In the genomic region with DNA sequence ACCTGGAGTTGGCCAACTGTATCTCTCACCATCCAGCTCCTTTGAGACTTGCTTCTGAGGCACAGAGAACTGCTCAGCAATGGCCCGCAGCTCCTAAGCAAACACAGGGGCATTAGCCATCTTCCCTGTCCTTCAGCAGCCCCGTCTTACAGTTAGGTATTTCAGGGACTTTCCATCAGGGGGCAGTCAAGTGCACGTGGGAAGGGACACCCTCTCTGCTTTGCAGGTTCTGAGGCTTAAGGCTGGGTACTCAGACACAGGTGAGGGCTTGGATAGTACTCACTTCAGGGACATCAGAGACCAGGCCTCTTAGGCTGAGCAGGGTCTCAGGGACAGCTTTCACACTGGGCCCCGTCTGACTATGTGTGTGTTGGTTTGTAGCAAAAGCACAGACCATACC, we compare ENCODE assay signal across 11 mouse cellular contexts. TPM values are rescaled to one million over a fixed set of nuclear protein-coding genes. Genes with fewer than 3 reads are reported as not detected.
DNase-seq lines count a peak whose midpoint lies in the region; ATAC-seq and TF ChIP-seq lines count a peak whose summit lies in the region.
"Had no signal": no experiment of that assay in that cellular context is flagged by ENCODE, and none has a peak within 500 bp of the region (broad histone marks: within the 10 kb centered on the region; RNA-seq: fewer than 3 reads in every experiment).

No protein-coding gene starts in this region.

- intact Hi-C loops in left cerebral cortex, postnatal 36 days (cut with DNase I) = no loop called here
- intact Hi-C loops in heart, postnatal 25 days (cut with DNase I) = no loop called here

- TF ChIP-seq CTCF in lung, postnatal 0 days (IDR thresholded peaks at IDR 0.05) = peak; percentile 61

- peak; percentile 36 for DNase-seq in forebrain, embryonic 14.5 days (ENCODE audit: low spot score)
- peak; percentile 19 for DNase-seq in lung, postnatal 0 days (ENCODE audit: low spot score)
- no peak for DNase-seq in lung, postnatal 14 days
- DNase-seq in cerebellum, adult 11 months = peak; percentile 52
- peak; percentile 41 for DNase-seq in retina, embryonic 14.5 days (ENCODE audit: low spot score)
- DNase-seq in left cerebral cortex, postnatal 36 days (ENCODE audit: low spot score in 2 of 2) = no peak
- DNase-seq in heart, postnatal 25 days (ENCODE audit: low spot score) = no peak
- DNase-seq: liver, embryonic 13.5 days had no signal

- no peak for TF ChIP-seq EP300 in lung, postnatal 0 days (IDR thresholded peaks at IDR 0.05)

- no peak overlapping the region for H3K9ac ChIP-seq in forebrain, embryonic 14.5 days (ENCODE audit: low read length)
- H3K9ac ChIP-seq in forebrain, embryonic 16.5 days (replicated peaks; ENCODE audit: low read depth, low read length) = no peak overlapping the region
- no peak overlapping the region for H3K9ac ChIP-seq in lung, postnatal 0 days (replicated peaks; ENCODE audit: low read depth)
- H3K9ac ChIP-seq: hindbrain, embryonic 15.5 days; liver, embryonic 13.5 days had no signal

- no peak overlapping the region for H3K4me2 ChIP-seq in forebrain, embryonic 14.5 days (ENCODE audit: low read length)
- no peak overlapping the region for H3K4me2 ChIP-seq in forebrain, embryonic 16.5 days (ENCODE audit: low read length)
- H3K4me2 ChIP-seq in lung, postnatal 0 days (replicated peaks; ENCODE audit: low read depth, low read length) = no peak overlapping the region
- H3K4me2 ChIP-seq: hindbrain, embryonic 15.5 days; liver, embryonic 13.5 days had no signal

- 29% methylated on average over 4 of the region's 4 CpGs for WGBS in forebrain, embryonic 14.5 days
- WGBS in forebrain, embryonic 16.5 days = 27% methylated on average over 4 of the region's 4 CpGs
- 24% methylated on average over 4 of the region's 4 CpGs for WGBS in lung, postnatal 0 days

- peaks cover 40% of the 10 kb centered on the region for H3K27me3 ChIP-seq in forebrain, embryonic 14.5 days (replicated peaks; ENCODE audit: control insufficient read depth, insufficient read depth, low read length)
- peaks cover 39% of the 10 kb centered on the region for H3K27me3 ChIP-seq in forebrain, embryonic 16.5 days (replicated peaks; ENCODE audit: control insufficient read depth, insufficient read depth, low read length)
- peaks cover 5% of the 10 kb centered on the region; the same call in 1 of the 2 replicates for H3K27me3 ChIP-seq in lung, postnatal 0 days (replicated peaks; ENCODE audit: insufficient read depth, low read length)

- H3K4me1 ChIP-seq in forebrain, embryonic 14.5 days (ENCODE audit: control insufficient read depth, insufficient read depth, low read length) = no peaks in the 10 kb centered on the region
- H3K4me1 ChIP-seq in forebrain, embryonic 16.5 days (replicated peaks; ENCODE audit: control insufficient read depth, insufficient read depth, low read length) = no peaks in the 10 kb centered on the region; the same call in 1 of the 2 replicates
- no peaks in the 10 kb centered on the region for H3K4me1 ChIP-seq in lung, postnatal 0 days (ENCODE audit: insufficient read depth, low read depth, low read length)
- H3K4me1 ChIP-seq: liver, embryonic 13.5 days had no signal

- no peak overlapping the region for H3K4me3 ChIP-seq in forebrain, embryonic 14.5 days (ENCODE audit: low read depth, low read length)
- no peak overlapping the region for H3K4me3 ChIP-seq in forebrain, embryonic 16.5 days (replicated peaks; ENCODE audit: low read length)
- no peak overlapping the region for H3K4me3 ChIP-seq in lung, postnatal 0 days (ENCODE audit: low read depth, low read length)
- H3K4me3 ChIP-seq: erythroblast, embryonic 14.5 days; hindbrain, embryonic 15.5 days; liver, embryonic 13.5 days had no signal

- H3K9me3 ChIP-seq in forebrain, embryonic 14.5 days (replicated peaks; ENCODE audit: control insufficient read depth, low read length) = no peaks in the 10 kb centered on the region
- no peaks in the 10 kb centered on the region for H3K9me3 ChIP-seq in forebrain, embryonic 16.5 days (ENCODE audit: control insufficient read depth, low read length)
- H3K9me3 ChIP-seq in lung, postnatal 0 days (ENCODE audit: low read length) = no peaks in the 10 kb centered on the region
- H3K9me3 ChIP-seq: hindbrain, embryonic 15.5 days; liver, embryonic 13.5 days had no signal

- no peak for ATAC-seq in forebrain, embryonic 14.5 days
- no peak for ATAC-seq in forebrain, embryonic 16.5 days
- no peak for ATAC-seq in lung, postnatal 0 days

- no peaks in the 10 kb centered on the region for H3K36me3 ChIP-seq in forebrain, embryonic 14.5 days (ENCODE audit: control insufficient read depth, insufficient read depth, low read length)
- H3K36me3 ChIP-seq in forebrain, embryonic 16.5 days (ENCODE audit: control insufficient read depth, insufficient read depth) = no peaks in the 10 kb centered on the region
- H3K36me3 ChIP-seq in lung, postnatal 0 days (ENCODE audit: insufficient read depth, low read length) = no peaks in the 10 kb centered on the region
- H3K36me3 ChIP-seq: hindbrain, embryonic 15.5 days; liver, embryonic 13.5 days had no signal

- H3K27ac ChIP-seq in forebrain, embryonic 14.5 days (ENCODE audit: low read depth, low read length) = no peak overlapping the region
- no peak overlapping the region for H3K27ac ChIP-seq in forebrain, embryonic 16.5 days (ENCODE audit: low read length)
- no peak overlapping the region for H3K27ac ChIP-seq in lung, postnatal 0 days (ENCODE audit: low read length)
- H3K27ac ChIP-seq: hindbrain, embryonic 15.5 days; liver, embryonic 13.5 days had no signal

RNA-seq across cellular contexts. Expression of a gene that starts 1.8 kb away (rescaled TPM):
- 0.04 TPM in 1 of 2 replicates, not detected in the other for polyA plus RNA-seq in forebrain, embryonic 14.5 days (2014; fragmentation: Nextera tagmentation; extraction: Ambion mirVana)
- 0.05 TPM in 1 of 2 replicates, not detected in the other for polyA plus RNA-seq in forebrain, embryonic 16.5 days (2015; fragmentation: Nextera tagmentation; extraction: Ambion mirVana)
- polyA plus RNA-seq in lung, postnatal 0 days (2015; fragmentation: Nextera tagmentation; extraction: Ambion mirVana) = 0.40 and 0.53 TPM in 2 replicates
- total RNA-seq in left cerebral cortex, postnatal 36 days (2021) = under 1 TPM; 0.11 to 0.17 TPM
- not detected for total RNA-seq in heart, postnatal 25 days (2021)
- polyA plus RNA-seq: erythroblast, embryonic 14.5 days; liver, embryonic 13.5 days had no signal

RNA-seq across cellular contexts. Expression of a gene that starts 17.6 kb away (rescaled TPM):
- polyA plus RNA-seq in forebrain, embryonic 14.5 days (2014; fragmentation: Nextera tagmentation; extraction: Ambion mirVana) = 13.8 and 15.1 TPM in 2 replicates
- 9.7 and 9.9 TPM in 2 replicates for polyA plus RNA-seq in forebrain, embryonic 16.5 days (2015; fragmentation: Nextera tagmentation; extraction: Ambion mirVana)
- 0.63 and 1.1 TPM in 2 replicates for polyA plus RNA-seq in lung, postnatal 0 days (2015; fragmentation: Nextera tagmentation; extraction: Ambion mirVana)
- 100 to 1,000 TPM; 130 to 133 TPM for total RNA-seq in left cerebral cortex, postnatal 36 days (2021)
- 1 to 10 TPM; 1.1 to 1.7 TPM for total RNA-seq in heart, postnatal 25 days (2021)

RNA-seq across cellular contexts. Expression of a gene that starts 47.4 kb away (rescaled TPM):
- polyA plus RNA-seq in forebrain, embryonic 14.5 days (2014; fragmentation: Nextera tagmentation; extraction: Ambion mirVana) = 9.1 and 9.4 TPM in 2 replicates
- 11.0 and 11.7 TPM in 2 replicates for polyA plus RNA-seq in forebrain, embryonic 16.5 days (2015; fragmentation: Nextera tagmentation; extraction: Ambion mirVana)
- polyA plus RNA-seq in lung, postnatal 0 days (2015; fragmentation: Nextera tagmentation; extraction: Ambion mirVana) = 2.0 and 2.1 TPM in 2 replicates
- total RNA-seq in left cerebral cortex, postnatal 36 days (2021) = 1 to 10 TPM; 7.6 to 8.6 TPM
- 1 to 10 TPM; 1.4 to 1.5 TPM for total RNA-seq in heart, postnatal 25 days (2021)
- polyA plus RNA-seq: erythroblast, embryonic 14.5 days had no signal

RNA-seq across cellular contexts. Expression of a gene that starts 47.5 kb away (rescaled TPM):
- polyA plus RNA-seq in forebrain, embryonic 14.5 days (2014; fragmentation: Nextera tagmentation; extraction: Ambion mirVana) = 156 and 172 TPM in 2 replicates
- 173 and 184 TPM in 2 replicates for polyA plus RNA-seq in forebrain, embryonic 16.5 days (2015; fragmentation: Nextera tagmentation; extraction: Ambion mirVana)
- polyA plus RNA-seq in lung, postnatal 0 days (2015; fragmentation: Nextera tagmentation; extraction: Ambion mirVana) = 64.1 and 70.1 TPM in 2 replicates
- total RNA-seq in left cerebral cortex, postnatal 36 days (2021) = 100 to 1,000 TPM in 1 of 2 experiments, 10 to 100 TPM in 1; 80.0 to 102 TPM
- 100 to 1,000 TPM in 1 of 2 experiments, 10 to 100 TPM in 1; 96.9 to 101 TPM for total RNA-seq in heart, postnatal 25 days (2021)

Comparison
In these comparisons a context has a peak if more than half of its experiments do, and no peak if none do; other contexts are left out.
1. DNase-seq: peak in forebrain, embryonic 14.5 days (single experiment), lung, postnatal 0 days (single experiment), cerebellum, adult 11 months (single experiment) and retina, embryonic 14.5 days (single experiment); none in lung, postnatal 14 days (single experiment), left cerebral cortex, postnatal 36 days (0 of 2) and heart, postnatal 25 days (single experiment).